In genomic region chr8:94778036-94778435, GRCm38 (mm10) we compare ENCODE assay signal across 11 mouse cellular contexts. TPM values are rescaled to one million over a fixed set of nuclear protein-coding genes. Genes with fewer than 3 reads are reported as not detected.
DNase-seq lines count a peak whose midpoint lies in the region; ATAC-seq lines count a peak whose summit lies in the region.
"Had no signal": no experiment of that assay in that cellular context is flagged by ENCODE, and none has a peak within 500 bp of the region (broad histone marks: within the 10 kb centered on the region; RNA-seq: fewer than 3 reads in every experiment).

No protein-coding gene starts in this region.

- H3K4me3 ChIP-seq in liver, embryonic 11.5 days (ENCODE audit: low read depth, low read length): no peak overlapping the region
- H3K4me3 ChIP-seq in embryonic facial prominence, embryonic 12.5 days: no peak overlapping the region
- H3K4me3 ChIP-seq in limb, embryonic 13.5 days: no peak overlapping the region

- peak overlapping the region; percentile 57 for H3K27ac ChIP-seq in liver, embryonic 11.5 days (ENCODE audit: low read depth, low read length)
- peak overlapping the region; percentile 55 for H3K27ac ChIP-seq in embryonic facial prominence, embryonic 12.5 days
- H3K27ac ChIP-seq in limb, embryonic 13.5 days: peak overlapping the region; percentile 44; the same call in 1 of the 2 replicates

- WGBS in liver, embryonic 11.5 days: 37% methylated on average over 10 of the region's 10 CpGs
- WGBS in embryonic facial prominence, embryonic 12.5 days: 50% methylated on average over 10 of the region's 10 CpGs
- WGBS in limb, embryonic 13.5 days: 76% methylated on average over 10 of the region's 10 CpGs

- H3K27me3 ChIP-seq in liver, embryonic 11.5 days (replicated peaks; ENCODE audit: control insufficient read depth, insufficient read depth, low read length): peaks cover 21% of the 10 kb centered on the region
- H3K27me3 ChIP-seq in embryonic facial prominence, embryonic 12.5 days: peaks cover 12% of the 10 kb centered on the region
- H3K27me3 ChIP-seq in limb, embryonic 13.5 days: peaks cover 15% of the 10 kb centered on the region

- H3K9ac ChIP-seq in liver, embryonic 11.5 days (ENCODE audit: low read depth, low read length): no peak overlapping the region
- no peak overlapping the region for H3K9ac ChIP-seq in embryonic facial prominence, embryonic 12.5 days
- 0 out of 2 replicates have a peak overlapping the region, but pooled peaks have one; percentile 31 for H3K9ac ChIP-seq in limb, embryonic 13.5 days

- no peak for ATAC-seq in liver, embryonic 11.5 days (replicated peaks; ENCODE audit: low FRiP score)
- ATAC-seq in embryonic facial prominence, embryonic 12.5 days (ENCODE audit: insufficient number of reproducible peaks, insufficient read depth, low FRiP score, low TSS enrichment): no peak
- no peak for ATAC-seq in limb, embryonic 13.5 days (ENCODE audit: low FRiP score, low read depth)
- no peak for ATAC-seq in megakaryocyte progenitor cell, adult 5-6 weeks (replicated peaks; ENCODE audit: poor library complexity)

- H3K4me2 ChIP-seq in liver, embryonic 11.5 days: no peak overlapping the region
- H3K4me2 ChIP-seq in embryonic facial prominence, embryonic 12.5 days (replicated peaks): no peak overlapping the region
- no peak overlapping the region for H3K4me2 ChIP-seq in limb, embryonic 13.5 days (replicated peaks)

- H3K36me3 ChIP-seq in liver, embryonic 11.5 days (ENCODE audit: control insufficient read depth, insufficient read depth, low read length): no peaks in the 10 kb centered on the region
- no peaks in the 10 kb centered on the region for H3K36me3 ChIP-seq in embryonic facial prominence, embryonic 12.5 days
- H3K36me3 ChIP-seq in limb, embryonic 13.5 days: no peaks in the 10 kb centered on the region

- peak; percentile 91 for DNase-seq in heart, adult 11 months
- DNase-seq in heart, adult 8-10 months (ENCODE audit: low spot score): no peak
- no peak for DNase-seq in liver, embryonic 11.5 days (ENCODE audit: low spot score)
- no peak for DNase-seq in liver
- no peak for DNase-seq in layer of hippocampus, postnatal 25 days (ENCODE audit: extremely low spot score in 1 of 2, low spot score in 1 of 2)

- H3K9me3 ChIP-seq in liver, embryonic 11.5 days (ENCODE audit: control insufficient read depth, low read length): no peaks in the 10 kb centered on the region
- no peaks in the 10 kb centered on the region for H3K9me3 ChIP-seq in embryonic facial prominence, embryonic 12.5 days
- no peaks in the 10 kb centered on the region for H3K9me3 ChIP-seq in limb, embryonic 13.5 days

- H3K4me1 ChIP-seq in liver, embryonic 11.5 days (replicated peaks; ENCODE audit: control insufficient read depth, insufficient read depth, low read length): peaks cover 32% of the 10 kb centered on the region
- peaks cover 23% of the 10 kb centered on the region for H3K4me1 ChIP-seq in embryonic facial prominence, embryonic 12.5 days
- H3K4me1 ChIP-seq in limb, embryonic 13.5 days: peaks cover 38% of the 10 kb centered on the region

RNA-seq across cellular contexts. Expression of gene Cx3cl1, which starts 6.2 kb away (rescaled TPM):
- total RNA-seq in heart, adult 8-10 months (2022): 1 to 10 TPM; 5.7 to 8.2 (median 7.2) TPM
- polyA plus RNA-seq in liver, embryonic 11.5 days (2014; fragmentation: Nextera tagmentation; extraction: Ambion mirVana): 0.53 and 0.78 TPM in 2 replicates
- polyA plus RNA-seq in embryonic facial prominence, embryonic 12.5 days (2016; fragmentation: Nextera tagmentation; extraction: Ambion mirVana): 4.6 and 5.3 TPM in 2 replicates
- polyA plus RNA-seq in limb, embryonic 13.5 days (2015; fragmentation: Nextera tagmentation; extraction: Ambion mirVana): 6.3 and 6.8 TPM in 2 replicates
- total RNA-seq in megakaryocyte progenitor cell, adult 5-6 weeks (2015): 0.57 TPM in 1 of 2 replicates, not detected in the other
- not detected in 2 replicates for total RNA-seq in megakaryocyte progenitor cell, adult 5-6 weeks (2017)
- 100 to 1,000 TPM; 490 to 500 TPM for total RNA-seq in layer of hippocampus, postnatal 25 days (2021)
- total RNA-seq: neutrophil, adult 5-6 weeks had no signal

RNA-seq across cellular contexts. Expression of gene Ccl17, which starts 32.2 kb away (rescaled TPM):
- not detected for total RNA-seq in heart, adult 8-10 months (2022)
- 0.62 and 1.3 TPM in 2 replicates for polyA plus RNA-seq in liver, embryonic 11.5 days (2014; fragmentation: Nextera tagmentation; extraction: Ambion mirVana)
- polyA plus RNA-seq in embryonic facial prominence, embryonic 12.5 days (2016; fragmentation: Nextera tagmentation; extraction: Ambion mirVana): not detected in 2 replicates
- polyA plus RNA-seq in limb, embryonic 13.5 days (2015; fragmentation: Nextera tagmentation; extraction: Ambion mirVana): 0.42 TPM in 1 of 2 replicates, not detected in the other
- total RNA-seq in megakaryocyte progenitor cell, adult 5-6 weeks (2015): 0.34 and 1.5 TPM in 2 replicates
- not detected in 2 replicates for total RNA-seq in megakaryocyte progenitor cell, adult 5-6 weeks (2017)
- 1 to 10 TPM; 3.3 to 5.2 TPM for total RNA-seq in layer of hippocampus, postnatal 25 days (2021)
- total RNA-seq: neutrophil, adult 5-6 weeks had no signal
- polyA plus RNA-seq: spleen, adult 2 months had no signal

RNA-seq across cellular contexts. Expression of gene Ccl22, which starts 32.6 kb away (rescaled TPM):
- total RNA-seq in heart, adult 8-10 months (2022): not detected
- not detected in 2 replicates for polyA plus RNA-seq in liver, embryonic 11.5 days (2014; fragmentation: Nextera tagmentation; extraction: Ambion mirVana)
- not detected in 2 replicates for polyA plus RNA-seq in embryonic facial prominence, embryonic 12.5 days (2016; fragmentation: Nextera tagmentation; extraction: Ambion mirVana)
- not detected in 2 replicates for polyA plus RNA-seq in limb, embryonic 13.5 days (2015; fragmentation: Nextera tagmentation; extraction: Ambion mirVana)
- not detected in 2 replicates for total RNA-seq in megakaryocyte progenitor cell, adult 5-6 weeks (2015)
- not detected in 2 replicates for total RNA-seq in megakaryocyte progenitor cell, adult 5-6 weeks (2017)
- not detected for total RNA-seq in layer of hippocampus, postnatal 25 days (2021)
- total RNA-seq: neutrophil, adult 5-6 weeks had no signal
- polyA plus RNA-seq: C2C12 had no signal

Comparison
In these comparisons a context has a peak if more than half of its experiments do, and no peak if none do; other contexts are left out.
1. RNA of gene Cx3cl1, which starts 6.2 kb away (total RNA-seq): 490 to 500 TPM in layer of hippocampus, postnatal 25 days; 5.7 to 8.2 TPM in heart, adult 8-10 months and 0.57 TPM in megakaryocyte progenitor cell, adult 5-6 weeks; every median in the first group is over 10 times any median in the second.
2. Peak in every context shown above with its lines, with median percentiles within 50 percentile points of each other: H3K27ac ChIP-seq.